Mouse (Mus musculus) activated CD4-positive, CD25-positive, alpha-beta regulatory T cell, adult 4 months (primary cell): Measurements from ENCODE around the gene Zfand4. TPM values are rescaled to one million over a fixed set of nuclear protein-coding genes. Genes with fewer than 3 reads are reported as not detected.

Experiments
- ATAC-seq: one replicate; pipeline ENCODE4 v1.8.0; 2017
- polyA plus RNA-seq, 2 experiments: library from polyadenylated mRNA; unstranded; fragments of 100-300 nt; shearing (Covaris generic); gene quantifications; one replicate each; pipeline ENCODE4 v1.2.1; 2017

The Zfand4 gene
- polyA plus RNA-seq, 2 experiments from 2014 or later = 1.9 to 2.4 TPM

DNA sequence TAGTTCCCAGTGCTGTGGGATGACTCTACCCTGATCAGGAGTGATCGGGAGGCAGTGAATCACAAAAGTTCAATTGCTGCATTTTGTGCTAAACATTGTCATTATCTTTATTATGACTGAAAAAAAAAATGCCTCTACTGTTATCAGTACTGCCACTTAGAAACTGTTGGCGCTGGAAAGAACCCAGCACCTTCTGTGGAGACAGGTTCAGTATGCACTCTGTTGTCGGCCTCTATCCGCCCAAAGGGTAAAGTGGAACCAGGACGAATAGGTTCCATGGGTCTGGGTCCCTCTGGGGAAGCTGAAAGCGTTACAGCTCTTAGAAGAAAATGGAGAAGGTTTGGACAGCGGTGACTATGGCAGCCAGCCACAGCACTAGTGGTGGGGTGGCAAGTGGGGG lies 114.9 kb downstream of the Zfand4 start:
- ATAC-seq = no peak

Other genes starting within 250 kb of the Zfand4 start
- 10 to 100 TPM; 19.3 to 22.7 TPM for gene Tmcc1, start 70.7 kb upstream of the Zfand4 start, polyA plus RNA-seq
- 10 to 100 TPM; 42.7 to 48.4 TPM for gene Washc2, start 56.2 kb upstream of the Zfand4 start, polyA plus RNA-seq
- under 1 TPM; 0.13 to 0.40 TPM for gene March8, start 73.8 kb downstream of the Zfand4 start, polyA plus RNA-seq
- gene Alox5, start 197.0 kb downstream of the Zfand4 start, polyA plus RNA-seq = not detected
- not detected for gene Olfr211, start 224.9 kb downstream of the Zfand4 start, polyA plus RNA-seq
- not detected for gene Olfr212, start 242.3 kb downstream of the Zfand4 start, polyA plus RNA-seq